Mouse (Mus musculus) layer of hippocampus, adult 8-10 months (tissue): ENCODE results near the gene Sdhaf4. TPM values are rescaled to one million over a fixed set of nuclear protein-coding genes. Genes with fewer than 3 reads are reported as not detected.
A peak's percentile ranks its signal among the peaks of the same experiment; 100 is the strongest.
"Not testable (repeated sequence)": the region's sequence is repeated elsewhere in the genome, so short reads cannot be mapped to it uniquely, and the experiment has no call there.

Source experiments
- DNase-seq, 2 experiments: peaks; one replicate each; pipeline ENCODE4 v3.0.0; 2022; ENCODE audit warnings: low spot score in 2 of 2
- total RNA-seq, 4 experiments: library from RNA; stranded (reverse); gene quantifications; 2 replicates each; pipeline ENCODE4 v1.2.4; 2022

Gene Sdhaf4
- 10 to 100 TPM; 47.3 to 53.1 (median 49.7) TPM for total RNA-seq

DNA sequence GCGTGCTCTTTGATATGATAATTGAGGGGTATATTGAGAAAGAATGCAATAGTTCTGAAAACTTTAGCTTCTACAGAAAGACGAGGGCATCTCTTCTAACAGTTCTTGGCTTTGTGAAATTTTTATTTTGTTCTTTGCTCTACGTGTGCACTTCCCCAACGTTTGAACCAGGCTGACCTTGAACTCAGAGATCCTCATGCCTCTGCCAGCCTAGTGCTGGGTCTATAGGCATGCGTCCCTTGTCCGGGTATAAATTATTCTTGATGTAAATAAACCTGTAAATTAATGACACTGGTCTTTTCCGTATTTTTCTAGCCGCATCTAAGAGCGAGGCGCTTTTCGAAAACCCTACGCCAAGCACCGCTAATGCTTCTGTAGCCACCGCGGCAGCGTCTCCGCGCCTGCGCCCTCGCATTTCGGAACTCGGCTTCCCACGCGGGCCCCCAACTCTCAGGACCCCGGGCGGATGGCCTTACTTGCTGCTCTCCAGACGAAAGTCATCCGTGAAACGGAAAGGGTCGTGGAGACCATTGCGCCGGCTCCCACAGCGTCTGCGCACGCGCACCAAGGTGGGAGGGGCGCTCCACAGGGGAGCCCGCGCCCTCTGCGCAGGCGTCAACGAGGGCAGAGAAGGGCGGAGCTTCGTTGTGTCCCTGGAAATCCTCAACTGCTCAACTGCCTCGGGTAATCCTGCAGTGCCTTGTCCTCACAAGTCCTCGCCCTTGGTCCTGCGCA lies at the start of gene Sdhaf4:
TSS of gene Sdhaf4 (minus strand) at position 587 of the 735 bp plus-strand sequence.
- peak; percentile 85 to 90 for DNase-seq

DNA sequence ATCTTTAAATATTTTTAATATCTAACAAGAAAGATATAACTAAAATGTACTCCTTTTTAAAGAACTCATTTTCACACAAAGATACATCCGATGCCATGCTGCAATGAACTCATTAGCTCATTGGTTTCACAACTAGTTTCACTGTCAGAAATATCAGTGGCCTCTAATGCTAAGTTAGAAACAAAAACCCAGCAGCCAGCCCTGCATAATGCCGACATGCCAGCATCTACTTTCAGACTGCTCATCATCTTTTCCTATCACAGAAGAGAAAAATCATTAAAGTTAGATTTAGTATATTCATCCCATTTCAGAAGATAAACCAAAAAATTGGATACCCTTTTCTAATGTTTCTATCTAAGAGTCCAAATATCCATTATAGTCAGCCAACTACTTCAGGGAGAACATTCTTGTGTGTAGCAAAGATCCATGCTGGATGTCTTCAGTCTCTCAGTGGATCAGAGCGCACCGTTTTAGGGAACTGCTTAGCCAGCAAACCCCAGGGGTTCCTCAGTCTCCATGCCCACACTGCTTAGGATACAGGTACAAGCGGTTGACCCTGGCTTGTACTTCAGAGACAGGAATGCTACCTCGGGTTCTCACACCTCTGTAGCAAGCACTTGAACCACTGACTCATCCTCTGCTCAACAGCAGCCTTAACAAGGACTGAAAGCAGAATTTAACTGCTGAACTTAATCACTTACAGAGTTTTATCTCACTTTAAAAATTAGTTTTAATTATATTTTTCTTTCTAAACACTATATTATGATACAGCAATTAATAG lies 41.5 kb upstream of the Sdhaf4 start:
- DNase-seq: no peak

DNA sequence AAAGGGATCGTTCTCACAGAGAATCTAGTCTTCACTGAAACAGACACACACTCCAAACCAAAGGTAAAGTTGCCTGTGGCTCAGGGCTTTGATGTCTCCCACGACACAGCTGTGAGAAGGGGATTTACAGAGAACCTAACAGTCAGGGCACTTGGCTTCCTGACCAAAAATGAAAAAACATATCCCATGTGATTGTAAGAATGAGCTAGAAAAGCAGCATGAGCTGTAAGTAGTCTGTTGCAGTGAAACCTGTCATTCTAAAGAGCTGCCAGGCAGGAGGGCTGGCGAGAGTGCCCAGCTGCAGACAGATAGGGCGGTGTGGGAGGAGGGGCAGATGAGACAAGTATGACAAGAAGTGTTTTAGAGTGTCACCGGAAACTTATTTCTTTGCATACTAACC lies 40.2 kb upstream of the Sdhaf4 start:
- no peak for DNase-seq

DNA sequence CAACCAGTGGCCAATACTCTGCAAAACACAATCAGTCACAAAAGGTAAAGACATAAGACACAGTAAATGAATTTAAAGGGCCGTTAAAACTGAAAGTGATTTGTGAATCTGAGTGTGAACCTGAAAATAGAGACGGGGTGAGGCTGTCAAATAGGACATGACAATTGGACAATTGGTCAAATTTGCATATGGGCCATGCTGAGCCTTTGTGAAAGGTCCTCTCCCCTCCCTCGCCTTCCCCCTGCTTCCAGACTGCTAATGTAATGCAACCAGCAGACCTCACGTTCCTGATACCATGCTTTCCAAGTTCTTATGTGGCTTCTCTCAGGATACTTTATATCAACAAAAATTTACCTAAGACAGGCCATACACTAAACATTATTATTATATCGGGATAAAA lies 37.6 kb upstream of the Sdhaf4 start:
- DNase-seq: no peak

DNA sequence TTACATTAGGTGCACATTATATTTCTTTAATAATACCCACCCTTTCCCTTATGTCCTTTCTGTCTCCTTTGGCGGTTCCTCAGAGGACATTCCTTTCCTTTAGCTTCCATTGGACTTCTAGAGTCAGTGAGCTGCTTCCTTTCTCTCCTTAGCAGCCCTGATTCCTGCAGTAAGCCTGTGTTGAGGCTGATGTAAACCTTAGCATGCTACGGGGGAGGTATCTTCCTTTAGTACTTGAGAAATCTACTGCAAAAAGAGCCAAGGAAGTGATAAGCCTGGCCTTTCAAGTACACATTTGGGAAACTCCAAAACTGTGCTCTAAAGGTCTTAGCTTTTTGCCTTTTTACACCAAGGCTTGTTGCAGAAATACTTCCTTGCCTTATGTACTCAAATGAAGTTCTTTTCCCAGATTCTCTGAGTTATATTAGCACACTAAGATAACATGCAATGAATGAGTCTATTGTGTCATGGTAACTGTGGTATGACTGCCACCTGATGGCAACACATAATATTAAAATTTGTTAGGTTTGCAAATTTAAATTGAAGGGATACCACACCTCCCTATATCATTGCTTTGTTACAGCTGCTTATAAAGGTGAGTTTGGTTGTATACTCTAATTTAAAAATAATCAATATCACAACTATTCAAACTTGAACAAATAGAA lies 28.4 kb upstream of the Sdhaf4 start:
- DNase-seq: no peak

DNA sequence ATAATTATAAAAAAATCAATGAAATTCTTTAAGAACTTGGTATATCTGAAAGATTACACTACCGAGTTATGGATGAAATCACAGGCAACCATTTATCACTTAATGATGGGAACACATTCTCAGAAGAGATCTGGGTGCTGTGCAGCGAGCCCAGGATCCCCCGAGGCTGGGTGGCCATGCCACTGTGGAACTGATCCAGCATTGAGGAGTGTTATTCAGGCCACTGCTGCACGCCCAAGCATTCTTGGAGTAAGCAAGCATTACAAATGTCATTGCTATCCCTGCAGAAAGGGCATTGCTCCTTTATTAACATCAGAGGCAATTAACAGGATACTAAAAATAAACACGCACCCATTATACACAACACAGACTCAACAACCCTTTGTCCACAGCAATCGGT lies 5.4 kb upstream of the Sdhaf4 start:
- no peak for DNase-seq

DNA sequence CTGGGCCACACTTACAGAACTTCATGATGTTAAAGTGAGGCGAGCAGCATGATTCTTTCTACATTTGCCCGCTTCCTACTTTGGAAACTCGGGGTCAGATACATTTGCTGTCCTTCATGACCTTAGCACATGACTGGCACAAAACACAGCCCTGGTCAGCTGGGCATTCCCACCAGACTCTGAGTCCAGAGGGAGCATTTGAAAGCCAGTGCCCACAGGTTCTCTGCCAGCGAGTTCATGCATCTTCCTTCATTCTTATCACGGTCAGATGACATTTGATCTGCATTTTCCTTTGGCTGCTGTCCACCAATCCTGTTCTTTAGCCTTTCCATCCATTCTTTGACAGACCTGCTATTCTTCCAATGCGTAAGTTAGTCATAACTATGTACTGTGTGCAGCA lies 4.6 kb upstream of the Sdhaf4 start:
- DNase-seq: no peak

DNA sequence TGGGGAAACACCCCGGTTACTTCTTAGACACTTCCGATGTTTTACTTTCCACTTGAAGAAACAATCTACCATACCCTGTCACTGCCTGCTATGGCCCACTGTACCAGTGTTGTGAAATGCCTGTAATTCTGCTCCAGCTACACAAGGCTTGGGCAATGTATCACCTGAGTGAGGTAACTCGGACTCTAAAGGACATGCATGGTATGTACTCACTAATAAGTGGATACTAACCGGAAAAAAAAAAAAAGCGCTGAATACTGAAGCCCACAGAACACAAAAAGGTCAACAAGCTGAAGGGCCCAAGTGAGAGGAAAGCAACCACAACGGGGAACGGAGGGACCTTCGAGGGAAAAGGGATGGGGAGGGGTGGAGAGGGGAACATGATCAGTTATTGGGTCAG lies 2.2 kb upstream of the Sdhaf4 start:
- DNase-seq: no peak

DNA sequence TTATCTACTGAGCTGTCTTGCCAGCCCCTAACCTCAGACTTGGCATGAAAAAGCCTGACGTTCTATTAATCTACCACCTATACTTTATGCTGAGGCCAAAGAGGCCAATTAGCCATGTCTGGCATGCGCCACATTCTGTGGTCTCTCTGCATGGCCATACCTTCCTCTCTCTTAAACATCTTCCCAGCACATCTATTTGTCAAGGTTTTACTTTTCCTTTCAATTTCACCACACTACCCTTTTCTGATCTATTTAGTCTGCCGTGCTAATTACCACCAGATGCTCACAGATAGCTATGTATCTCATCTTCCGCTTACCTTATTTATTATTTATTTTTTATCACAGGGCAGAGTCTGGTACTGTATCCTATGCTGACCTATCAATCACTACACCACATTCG lies 6.1 kb downstream of the Sdhaf4 start:
- no peak for DNase-seq

DNA sequence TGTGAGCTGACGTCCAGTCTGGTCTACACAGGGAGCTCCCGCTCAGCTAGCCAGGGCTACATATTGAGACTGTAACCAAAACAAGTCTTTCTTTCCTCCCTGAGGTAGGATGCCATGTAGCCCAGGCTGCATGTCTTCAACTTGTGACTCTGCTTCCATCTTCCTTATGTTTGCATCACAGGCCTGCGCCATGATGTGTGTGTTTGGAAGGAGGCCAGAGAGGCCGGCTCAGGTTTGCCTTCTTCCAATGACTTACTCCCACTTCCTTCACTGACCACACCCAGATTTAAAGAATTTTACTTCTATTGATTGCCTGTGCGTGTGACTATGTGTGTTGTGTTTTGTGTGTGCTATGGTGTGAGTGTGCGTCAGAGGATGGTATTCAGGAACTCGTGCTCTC lies 6.6 kb downstream of the Sdhaf4 start:
- no peak for DNase-seq

DNA sequence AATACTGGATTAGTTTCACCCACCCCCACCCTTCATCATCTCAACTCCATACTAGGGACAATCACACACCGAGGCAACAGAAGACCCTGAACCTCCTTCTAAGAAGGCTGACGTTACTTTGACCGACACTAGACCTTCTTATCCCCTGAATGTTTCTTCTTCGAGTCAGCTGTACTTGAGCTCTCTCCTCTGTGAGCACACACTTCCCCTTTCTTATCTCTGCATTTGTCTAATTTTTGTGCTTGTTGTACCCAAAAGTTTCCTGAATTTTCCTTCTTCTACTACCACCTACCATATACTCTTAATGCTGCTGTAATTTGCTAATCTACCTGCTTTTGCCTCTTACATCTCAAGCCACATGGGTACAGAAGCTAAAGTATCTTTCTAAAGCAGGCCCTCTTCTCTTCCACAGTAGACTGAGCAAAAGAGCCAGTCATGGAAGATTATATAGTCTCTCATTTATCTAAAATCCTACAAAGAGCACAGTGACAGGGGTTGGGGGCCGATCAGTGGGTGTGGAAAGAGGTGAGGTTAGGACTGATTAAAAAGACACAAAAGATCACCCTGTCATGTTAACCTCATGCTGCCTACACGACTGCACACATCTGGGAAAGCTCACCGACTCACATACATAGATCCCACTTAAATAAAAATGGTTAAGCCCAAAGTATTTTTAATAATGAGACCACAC lies 7.2 kb downstream of the Sdhaf4 start:
- no peak for DNase-seq

DNA sequence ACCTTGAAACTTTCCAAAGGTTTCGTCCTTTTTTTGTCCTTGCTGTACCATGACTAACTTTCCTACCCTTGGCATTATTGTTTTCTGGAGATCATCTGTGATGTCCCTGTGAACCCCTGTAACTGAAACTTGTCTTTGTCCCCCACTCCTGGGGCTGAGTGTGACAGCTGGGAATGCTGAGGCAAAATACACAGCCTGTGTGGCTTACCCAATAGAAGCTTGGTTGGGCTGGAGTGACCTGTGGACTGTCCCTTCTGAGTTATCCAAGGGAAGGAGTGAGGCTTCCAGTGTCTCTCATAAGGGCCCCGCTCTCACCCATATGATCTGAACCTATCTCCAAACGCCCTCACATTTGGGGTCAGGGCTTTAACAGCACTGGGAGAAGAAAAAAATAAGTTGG lies 8.0 kb downstream of the Sdhaf4 start:
- no peak for DNase-seq

DNA sequence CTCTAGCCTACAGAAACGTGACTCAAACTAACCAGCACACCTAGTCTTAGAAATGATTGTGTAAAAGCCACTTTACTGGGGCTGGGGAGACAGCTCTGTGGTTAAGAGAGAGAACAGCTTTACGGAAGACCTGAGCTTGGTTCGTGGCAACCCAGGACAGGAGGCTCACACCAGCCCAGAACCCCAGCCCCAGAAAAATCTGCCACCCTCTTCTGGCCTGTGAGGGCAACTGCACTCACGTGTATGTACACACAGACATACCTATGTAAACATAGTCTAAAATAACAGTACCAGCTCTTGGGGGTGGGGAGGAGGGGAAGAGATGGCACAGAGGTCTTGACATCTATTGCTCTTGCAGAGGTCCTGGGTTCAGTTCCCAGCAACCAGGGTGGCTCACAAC lies 10.0 kb downstream of the Sdhaf4 start:
- no peak for DNase-seq

DNA sequence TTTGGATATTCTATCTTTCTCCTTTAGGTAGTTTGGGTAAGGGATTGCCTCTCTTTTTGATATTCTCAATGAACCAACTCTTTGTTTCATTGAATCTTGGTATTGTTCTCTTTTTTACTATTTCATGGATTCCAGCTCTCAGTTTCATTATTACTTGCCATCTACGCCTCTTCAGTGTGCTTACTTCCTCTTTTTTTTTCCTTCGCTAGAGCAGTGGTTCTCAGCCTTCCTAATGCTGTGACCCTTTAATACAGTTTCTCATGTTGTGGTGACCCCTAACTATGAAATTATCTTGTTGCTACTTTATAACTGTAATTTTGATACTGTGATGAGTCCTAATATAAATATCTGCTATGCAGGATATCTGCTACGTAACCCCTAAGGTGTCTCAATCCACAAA lies 22.3 kb downstream of the Sdhaf4 start:
- no peak for DNase-seq

DNA sequence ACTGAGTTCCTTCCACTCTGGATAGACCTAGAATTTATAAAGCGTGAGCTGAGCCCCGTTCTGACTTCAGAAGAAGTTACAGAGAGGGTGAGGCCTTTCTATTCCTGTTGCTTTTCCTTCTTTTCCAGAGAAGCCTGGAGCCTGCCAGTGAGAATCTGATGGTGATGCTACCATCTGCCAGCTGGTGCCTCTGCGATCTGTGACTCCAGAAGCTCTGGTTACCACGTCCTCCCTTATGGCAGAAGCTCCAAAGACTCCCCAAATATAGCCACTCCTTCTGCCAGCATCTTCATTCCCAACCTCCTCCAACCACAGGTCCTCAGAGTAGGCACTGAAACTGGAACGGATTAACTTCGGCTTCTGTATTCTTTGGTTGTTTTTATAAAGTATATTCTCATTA lies 27.2 kb downstream of the Sdhaf4 start:
- DNase-seq: peak; percentile 65 to 68

DNA sequence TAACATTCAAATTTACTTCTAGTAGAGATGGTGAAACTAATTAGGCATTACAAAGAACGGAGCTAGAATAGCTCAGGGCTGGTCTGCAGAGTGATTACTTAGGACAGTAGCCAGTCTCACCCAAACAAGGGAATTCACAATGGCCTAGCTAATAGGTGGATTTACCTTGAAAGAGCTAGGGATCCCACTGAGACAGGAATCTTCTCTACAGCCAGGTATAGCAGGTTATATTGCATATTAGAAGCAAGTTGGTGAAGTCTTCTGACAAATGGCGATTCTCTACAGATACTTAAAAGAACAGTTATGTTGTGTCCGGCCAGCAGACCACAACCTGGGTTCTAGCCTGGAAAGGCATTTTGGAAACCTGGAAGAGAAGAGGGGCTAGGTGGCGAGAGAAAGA lies 34.3 kb downstream of the Sdhaf4 start:
- not testable (repeated sequence) for DNase-seq

DNA sequence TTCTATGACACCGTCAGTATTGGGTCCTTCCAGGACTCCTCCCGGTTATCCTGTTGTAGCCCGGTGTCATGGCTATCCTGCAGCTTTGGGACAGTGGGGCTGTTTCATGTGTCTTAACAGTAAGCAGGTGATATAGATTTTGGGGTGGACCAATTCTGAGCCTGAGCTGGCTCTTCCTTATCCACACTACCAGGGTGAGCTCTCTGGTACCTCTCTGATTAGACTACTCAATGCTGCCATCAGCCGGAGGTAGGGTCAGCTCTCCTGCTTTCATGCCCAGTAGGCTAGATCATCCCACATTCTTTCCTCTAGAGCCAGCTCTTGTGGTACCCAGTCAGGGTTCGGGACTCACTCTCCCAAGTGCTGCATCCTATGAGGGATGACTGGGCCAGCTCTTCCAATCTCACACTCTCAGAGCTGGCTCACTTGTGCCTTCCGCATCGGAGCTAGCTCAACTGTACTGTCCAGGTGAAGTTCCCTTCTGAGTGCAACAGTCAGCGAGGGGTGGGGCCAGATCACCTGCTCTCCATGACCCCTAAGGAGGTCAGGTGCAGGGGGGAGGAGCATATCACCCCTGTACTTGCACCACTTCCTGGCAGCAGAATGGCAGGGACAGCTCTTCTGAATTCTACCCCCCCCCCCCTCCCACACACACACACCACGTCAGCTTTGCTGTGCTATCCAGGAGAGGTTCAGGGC lies 37.3 kb downstream of the Sdhaf4 start:
- no peak for DNase-seq

DNA sequence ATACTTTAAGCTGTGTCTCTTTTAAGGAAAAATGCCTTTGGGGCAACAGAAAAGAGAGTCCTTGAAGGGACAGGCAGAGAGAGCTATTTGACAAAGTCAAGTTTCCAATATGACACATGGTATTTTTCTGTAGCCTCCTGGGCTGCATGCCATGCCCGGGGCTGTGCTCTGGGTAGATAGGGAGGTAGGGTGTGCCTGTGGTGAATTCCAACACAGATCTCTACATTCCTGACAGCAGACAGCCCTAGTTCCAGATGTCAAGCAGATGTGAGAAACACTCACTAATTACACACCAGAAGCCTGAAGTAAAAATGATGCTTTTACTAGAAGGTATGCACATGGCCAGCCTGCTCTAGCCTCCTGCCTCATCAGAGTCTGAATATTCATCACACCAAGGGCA lies 39.2 kb downstream of the Sdhaf4 start:
- DNase-seq: no peak

DNA sequence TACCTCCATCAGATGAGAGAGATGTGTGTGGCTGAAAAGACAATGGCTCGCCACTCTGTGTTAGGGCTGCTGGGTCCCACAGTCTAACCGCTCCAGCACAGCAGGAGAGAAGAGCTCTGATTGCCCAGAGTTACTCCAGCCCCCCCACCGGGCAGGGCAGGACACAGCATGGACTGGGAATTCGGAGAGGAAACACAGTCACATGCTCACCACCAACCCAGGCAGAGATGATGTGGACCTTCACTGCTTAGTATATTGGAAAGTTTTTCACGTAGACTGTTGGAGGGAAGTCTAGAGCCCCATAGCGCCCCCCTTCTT lies 46.1 kb downstream of the Sdhaf4 start:
- DNase-seq: no peak

DNA sequence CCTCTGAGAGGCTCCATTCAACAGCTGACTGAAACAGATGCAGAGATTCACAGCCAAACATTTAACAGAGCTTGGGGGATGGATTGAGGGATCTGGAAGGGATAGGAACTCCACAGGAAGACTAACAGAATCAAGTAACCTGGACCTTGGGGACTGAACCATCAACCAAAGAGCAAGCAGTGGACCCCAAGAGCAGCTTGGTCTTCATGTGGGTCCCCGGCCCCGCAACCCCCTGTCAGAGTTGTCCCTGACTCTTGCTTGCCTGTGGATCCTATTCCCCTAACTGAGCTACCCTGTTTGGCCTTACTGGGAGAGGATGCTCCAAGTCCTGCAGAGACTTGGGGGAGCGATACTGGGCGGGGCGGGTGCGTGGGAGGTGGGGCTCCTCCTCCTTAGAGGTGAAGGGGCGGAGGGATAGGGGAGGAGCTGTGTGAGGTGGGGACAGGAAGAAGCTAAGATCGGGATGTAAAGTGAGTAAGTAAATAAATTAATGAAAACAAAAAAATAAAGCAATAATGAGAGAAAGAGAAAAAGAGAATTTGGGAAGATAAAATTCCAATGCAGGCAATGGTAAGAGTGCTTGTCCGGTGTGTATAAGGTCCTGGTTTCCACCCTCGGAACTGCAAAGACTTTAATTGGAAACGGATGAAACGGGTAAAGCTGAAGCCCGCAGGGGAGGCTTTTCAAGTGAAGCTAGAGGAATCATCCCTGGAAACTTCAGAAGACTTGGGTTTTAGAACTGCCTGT lies 46.6 kb downstream of the Sdhaf4 start:
- no peak for DNase-seq

DNA sequence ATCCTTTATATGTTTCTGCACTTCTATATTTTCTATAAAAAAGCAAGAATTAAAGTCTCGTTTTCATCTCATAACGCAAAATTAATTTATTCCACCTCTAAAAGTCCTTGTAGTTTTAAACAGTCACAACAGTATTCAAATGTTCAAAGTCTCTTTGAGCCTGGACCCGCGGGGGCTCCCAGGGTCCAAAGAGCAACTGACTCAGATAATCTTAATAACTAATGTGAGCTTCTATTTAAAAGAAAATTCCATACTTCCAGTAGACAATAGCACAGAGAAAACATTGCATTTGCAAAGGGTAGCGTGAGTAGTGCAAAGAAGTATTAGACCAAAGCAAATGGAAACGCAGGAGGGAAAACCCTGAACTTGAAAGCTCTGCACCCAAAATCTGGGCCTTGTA lies 47.4 kb downstream of the Sdhaf4 start:
- DNase-seq: no peak
